Mouse (Mus musculus) lung, embryonic 15.5 days (tissue): ENCODE measurements around the gene Hmg20a. TPM values are rescaled to one million over a fixed set of nuclear protein-coding genes. Genes with fewer than 3 reads are reported as not detected.

Experiments
- ATAC-seq: fragments of 200-750 bp; cut with Nextera tagmentation; 2 replicates; pipeline ENCODE4 v1.8.0; 2017; ENCODE audit warnings: moderate number of reproducible peaks, borderline replicate concordance; ENCODE audit not compliant: low FRiP score, low TSS enrichment; ENCODE audit errors: extremely low read depth
- H3K27ac ChIP-seq: fragments of 300-500 bp; sonication (generic); 2 replicates; pipeline ENCODE4 v1.5.1; 2015; ENCODE audit warnings: moderate library complexity, mild to moderate bottlenecking, inconsistent platforms
- H3K27me3 ChIP-seq: fragments of 300-500 bp; sonication (generic); 2 replicates; pipeline ENCODE4 v1.6.1; 2015; ENCODE audit warnings: inconsistent platforms
- H3K36me3 ChIP-seq: fragments of 300-500 bp; sonication (generic); 2 replicates; pipeline ENCODE4 v1.6.1; 2015; ENCODE audit warnings: inconsistent platforms
- H3K4me1 ChIP-seq: fragments of 300-500 bp; sonication (generic); 2 replicates; pipeline ENCODE4 v1.6.1; 2015; ENCODE audit warnings: inconsistent platforms
- H3K4me2 ChIP-seq: fragments of 300-500 bp; sonication (generic); 2 replicates; pipeline ENCODE4 v1.6.1; 2015; ENCODE audit warnings: inconsistent platforms, mild to moderate bottlenecking, moderate library complexity
- H3K4me3 ChIP-seq: fragments of 300-500 bp; sonication (generic); 2 replicates; pipeline ENCODE4 v1.5.1; 2015; ENCODE audit warnings: mild to moderate bottlenecking, inconsistent platforms
- H3K9ac ChIP-seq: fragments of 300-500 bp; sonication (generic); 2 replicates; pipeline ENCODE4 v1.6.1; 2015; ENCODE audit warnings: inconsistent platforms
- H3K9me3 ChIP-seq: fragments of 300-500 bp; sonication (generic); 2 replicates; pipeline ENCODE4 v1.6.1; 2016; ENCODE audit warnings: inconsistent platforms
- WGBS: fragments of 180-500 bp; shearing (Covaris S2); methylation state at CpG from one replicate; pipeline ENCODE4 v1.1.7; 2015; 5-methylcytosine and 5-hydroxymethylcytosine counted together
- polyA plus RNA-seq: library from polyadenylated mRNA; unstranded; fragments of >200 nt; fragmentation: Nextera tagmentation; extraction: Ambion mirVana; gene quantifications from 2 replicates; pipeline ENCODE4 v1.2.1, GENCODE M21; 2015

Hmg20a gene
- polyA plus RNA-seq, 1 experiment from 2014 or later = 59.9 TPM

DNA sequence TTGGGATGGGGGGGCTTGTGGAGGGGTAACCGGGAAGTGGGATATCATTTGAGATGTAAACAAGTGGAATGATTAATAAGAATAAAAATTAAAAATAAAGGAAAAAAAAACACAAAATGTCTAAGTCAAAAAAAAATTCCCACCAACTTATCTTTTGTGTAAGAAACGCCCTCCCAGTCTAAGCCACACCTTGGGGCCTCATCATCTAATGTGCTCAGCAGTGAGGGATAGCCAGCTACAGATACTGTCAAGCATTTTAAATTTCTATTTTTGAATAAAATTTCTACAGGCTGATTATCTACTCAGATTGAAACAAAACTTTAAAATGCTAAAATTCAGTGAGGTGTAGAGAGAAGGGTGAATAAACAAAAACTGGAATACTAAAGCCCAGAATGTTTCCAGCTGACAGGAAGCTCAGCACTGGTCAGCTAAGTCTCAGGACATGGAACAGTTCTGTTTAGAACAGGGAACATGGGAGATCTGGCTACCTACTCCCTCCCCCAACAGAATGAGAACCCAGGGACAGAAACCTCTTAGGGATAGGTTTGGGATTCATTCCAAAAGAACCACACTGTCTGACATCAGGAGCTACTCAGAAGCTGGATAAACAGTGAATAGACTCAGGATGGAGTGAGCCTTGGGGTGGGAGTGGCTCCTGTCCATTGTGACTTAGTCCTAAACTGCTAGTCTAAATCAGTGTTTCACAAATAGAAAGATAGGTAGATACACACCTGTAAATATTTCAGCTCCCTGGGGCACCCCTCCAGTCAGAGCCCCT, 34.8 kb downstream of the Hmg20a start:
- H3K4me2 ChIP-seq = no peak overlapping the region
- H3K36me3 ChIP-seq = no peaks in the 10 kb centered on the region
- no peaks in the 10 kb centered on the region for H3K9me3 ChIP-seq
- peaks cover 8% of the 10 kb centered on the region; the same call in 1 of the 2 replicates for H3K4me1 ChIP-seq
- H3K27me3 ChIP-seq = no peaks in the 10 kb centered on the region
- 73% methylated on average over 2 of the region's 2 CpGs for WGBS
- no peak overlapping the region for H3K27ac ChIP-seq
- no peak for ATAC-seq
- H3K4me3 ChIP-seq = no peak overlapping the region
- H3K9ac ChIP-seq = no peak overlapping the region

DNA sequence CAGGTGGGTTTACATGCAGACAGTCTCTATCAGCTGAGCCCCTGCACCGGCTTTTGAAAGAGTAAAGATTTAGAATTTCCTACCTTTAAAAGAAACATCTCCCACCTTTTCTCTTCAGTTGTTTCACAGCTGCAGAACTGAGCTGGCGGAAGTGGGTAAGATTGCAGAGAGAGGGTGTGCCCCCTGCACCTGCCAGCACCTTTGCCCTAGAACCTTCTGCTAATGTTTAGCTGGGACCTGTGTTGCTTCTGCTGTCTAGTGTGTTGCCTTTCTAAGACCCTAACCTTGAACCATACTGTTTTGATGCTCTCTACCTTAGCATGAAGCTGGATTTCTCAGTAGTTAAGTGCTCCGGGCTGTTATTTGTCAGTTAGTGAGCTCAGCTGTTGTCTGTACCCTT, 38.0 kb downstream of the Hmg20a start:
- Histone ChIP-seq H3K4me2 (no peak overlapping the region), H3K9me3 (no peaks in the 10 kb centered on the region), H3K4me3 (no peak overlapping the region), H3K36me3 (no peaks in the 10 kb centered on the region), H3K27ac (no peak overlapping the region), H3K4me1 (peaks cover 16% of the 10 kb centered on the region), H3K27me3 (no peaks in the 10 kb centered on the region), H3K9ac (no peak overlapping the region)
- WGBS = 83% methylated on average over 3 of the region's 3 CpGs
- no peak for ATAC-seq

DNA sequence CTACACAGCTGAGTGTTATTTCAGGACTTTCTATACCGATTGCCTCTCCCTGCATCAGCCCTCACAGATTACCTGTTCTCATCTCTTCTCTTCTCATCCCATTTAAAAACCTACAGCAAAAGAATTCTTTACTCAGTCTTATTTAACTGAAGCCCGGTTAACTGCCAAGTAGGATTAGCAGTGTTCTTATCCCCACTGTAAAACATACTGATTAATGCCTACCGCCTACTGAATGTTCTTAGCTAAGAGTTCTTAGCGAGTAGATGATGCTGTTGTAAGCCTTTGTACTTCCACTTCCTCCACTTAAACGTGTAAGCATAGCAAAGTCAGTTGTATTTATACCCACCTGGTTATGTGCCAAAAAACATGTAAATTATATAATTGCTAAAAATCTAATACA, 42.6 kb downstream of the Hmg20a start:
- no peak for ATAC-seq
- no peak overlapping the region for H3K4me3 ChIP-seq
- H3K27ac ChIP-seq = no peak overlapping the region
- WGBS = 68% methylated on average over 5 of the region's 5 CpGs
- H3K27me3 ChIP-seq = no peaks in the 10 kb centered on the region
- H3K4me2 ChIP-seq = no peak overlapping the region
- no peak overlapping the region for H3K9ac ChIP-seq
- no peaks in the 10 kb centered on the region for H3K9me3 ChIP-seq
- no peaks in the 10 kb centered on the region for H3K36me3 ChIP-seq
- peaks cover 42% of the 10 kb centered on the region for H3K4me1 ChIP-seq

DNA sequence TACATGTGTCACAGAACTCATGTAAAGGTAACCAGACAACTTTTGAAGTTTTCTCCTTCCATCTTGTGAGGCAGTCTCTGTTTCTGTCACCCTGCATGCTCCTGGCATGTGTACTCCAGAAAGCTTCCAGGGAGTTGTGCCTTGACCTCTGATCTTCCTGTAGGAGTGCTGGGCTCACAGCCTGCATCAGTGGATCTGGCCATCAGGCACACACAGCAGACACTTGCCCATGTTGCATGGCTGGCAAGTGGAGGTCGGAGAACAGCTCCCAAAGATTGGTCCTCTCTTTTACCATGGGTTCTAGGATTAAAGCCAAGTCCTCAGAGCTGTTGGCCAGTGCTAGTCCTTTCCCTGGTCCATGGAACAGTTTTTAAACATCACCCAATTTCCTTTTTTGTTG, 44.2 kb downstream of the Hmg20a start:
- Histone ChIP-seq H3K4me1 (peaks cover 46% of the 10 kb centered on the region), H3K4me2 (no peak overlapping the region), H3K27ac (peak overlapping the region; percentile 89), H3K36me3 (peaks cover 1% of the 10 kb centered on the region; the same call in 1 of the 2 replicates), H3K27me3 (no peaks in the 10 kb centered on the region), H3K9ac (no peak overlapping the region), H3K9me3 (no peaks in the 10 kb centered on the region), H3K4me3 (no peak overlapping the region)
- WGBS = 75% methylated on average over 1 of the region's 1 CpGs
- ATAC-seq = no peak

DNA sequence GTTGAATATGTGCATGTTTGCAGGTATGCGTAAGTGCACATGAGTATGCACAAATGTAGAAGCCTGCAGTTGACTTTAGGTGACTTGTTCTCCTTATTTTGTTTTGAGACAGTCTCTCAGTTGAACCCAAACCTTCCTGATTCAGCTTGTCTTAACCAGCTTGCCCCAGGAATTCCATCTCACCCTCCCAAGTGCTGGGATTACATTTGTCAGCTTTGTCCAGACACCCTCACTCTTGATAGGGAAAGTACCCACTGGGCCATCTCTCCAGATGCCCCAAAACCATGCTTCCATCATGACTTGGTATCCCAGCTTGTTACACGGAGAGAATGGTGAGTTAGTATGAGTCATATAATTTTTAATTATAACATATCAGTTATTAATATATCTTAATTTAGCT, 44.6 kb downstream of the Hmg20a start:
- Histone ChIP-seq H3K9ac (no peak overlapping the region), H3K4me1 (peaks cover 46% of the 10 kb centered on the region), H3K9me3 (no peaks in the 10 kb centered on the region), H3K27ac (peak overlapping the region; percentile 89), H3K4me2 (no peak overlapping the region), H3K27me3 (no peaks in the 10 kb centered on the region), H3K4me3 (no peak overlapping the region), H3K36me3 (peaks cover 6% of the 10 kb centered on the region)
- no peak for ATAC-seq
- 68% methylated on average over 2 of the region's 2 CpGs for WGBS

DNA sequence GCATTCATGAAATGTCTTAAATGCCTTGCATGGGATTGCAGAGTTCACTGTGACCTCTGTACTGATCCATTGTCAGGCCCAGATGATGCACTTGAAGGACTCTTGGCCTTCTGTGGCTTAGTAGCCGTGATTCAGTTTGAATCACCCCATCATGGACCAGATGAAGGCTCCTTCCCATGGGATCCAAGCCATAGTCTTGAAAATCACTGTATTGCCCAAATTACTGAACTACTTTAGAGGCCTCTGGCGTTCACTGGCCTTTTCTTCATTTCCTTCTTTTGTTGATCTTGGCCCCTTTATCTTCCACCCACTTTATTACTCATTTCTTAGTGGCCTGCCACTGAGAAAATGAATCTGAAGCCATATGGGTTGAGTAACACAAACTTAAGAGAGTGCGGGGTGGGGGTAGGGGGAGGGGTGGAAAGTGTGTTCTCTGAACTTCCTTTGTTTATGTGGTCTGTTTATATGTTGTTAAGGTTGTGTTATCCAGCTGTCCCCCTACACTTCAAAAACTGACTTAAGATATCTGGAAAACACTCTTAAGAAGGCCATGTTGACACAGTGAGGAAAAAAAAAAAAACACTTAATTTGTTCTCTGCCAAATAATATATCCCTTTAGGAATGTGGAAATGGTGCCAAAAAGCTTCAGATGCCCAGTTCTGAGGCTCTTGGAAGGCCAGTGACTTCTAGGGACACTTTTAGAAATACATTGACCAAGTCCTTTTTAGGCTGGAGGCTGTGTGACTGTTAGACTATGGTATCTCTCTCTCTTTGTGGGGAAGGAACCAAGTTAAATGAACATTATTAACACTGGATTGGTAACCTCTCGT, 45.5 kb downstream of the Hmg20a start:
- H3K27ac ChIP-seq = peak overlapping the region; percentile 89
- H3K27me3 ChIP-seq = no peaks in the 10 kb centered on the region
- peaks cover 46% of the 10 kb centered on the region for H3K4me1 ChIP-seq
- no peak overlapping the region for H3K9ac ChIP-seq
- ATAC-seq = peak; percentile 91
- H3K9me3 ChIP-seq = no peaks in the 10 kb centered on the region
- H3K4me2 ChIP-seq = no peak overlapping the region
- 16% methylated on average over 4 of the region's 4 CpGs for WGBS
- no peak overlapping the region for H3K4me3 ChIP-seq
- H3K36me3 ChIP-seq = peaks cover 7% of the 10 kb centered on the region

DNA sequence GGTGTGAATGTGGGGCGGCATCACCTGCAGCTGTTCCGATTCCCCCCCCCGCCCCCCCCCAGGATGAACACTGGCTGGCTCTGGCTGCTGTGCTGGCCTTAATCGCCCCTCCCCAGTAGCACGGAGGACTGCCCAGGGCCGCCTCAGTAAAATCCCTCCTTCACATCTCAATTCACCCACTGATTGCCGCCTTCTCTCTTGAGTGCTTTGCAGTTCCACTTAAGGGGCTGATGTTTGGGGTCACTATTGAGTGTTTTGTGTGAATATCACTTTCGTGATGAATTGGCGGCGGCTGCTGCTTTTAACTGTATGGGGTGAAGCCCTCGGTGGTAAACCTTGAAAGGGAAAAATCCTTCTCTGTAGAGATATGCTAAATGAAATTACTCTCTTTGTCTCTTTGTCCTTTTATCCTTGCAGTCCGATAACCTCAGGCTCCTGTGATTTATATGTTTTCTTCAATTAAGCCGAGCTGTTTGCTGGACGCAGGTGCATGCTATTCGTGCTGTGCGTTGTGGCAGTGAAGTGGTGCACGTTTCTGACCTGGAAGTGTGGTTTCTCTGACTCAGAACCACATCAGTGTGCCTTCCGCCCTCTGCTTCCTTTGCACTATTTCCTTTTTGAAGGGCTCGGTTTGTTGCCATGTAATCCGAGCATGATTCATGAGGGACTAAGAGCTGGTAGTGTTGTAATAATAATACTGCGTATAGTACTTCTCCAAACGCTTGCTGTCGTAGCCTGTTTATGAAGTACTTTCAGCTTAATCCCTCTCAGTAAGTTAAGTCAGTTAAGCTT, 46.6 kb downstream of the Hmg20a start:
- peak overlapping the region; percentile 30 for H3K4me2 ChIP-seq
- H3K9ac ChIP-seq = no peak overlapping the region

DNA sequence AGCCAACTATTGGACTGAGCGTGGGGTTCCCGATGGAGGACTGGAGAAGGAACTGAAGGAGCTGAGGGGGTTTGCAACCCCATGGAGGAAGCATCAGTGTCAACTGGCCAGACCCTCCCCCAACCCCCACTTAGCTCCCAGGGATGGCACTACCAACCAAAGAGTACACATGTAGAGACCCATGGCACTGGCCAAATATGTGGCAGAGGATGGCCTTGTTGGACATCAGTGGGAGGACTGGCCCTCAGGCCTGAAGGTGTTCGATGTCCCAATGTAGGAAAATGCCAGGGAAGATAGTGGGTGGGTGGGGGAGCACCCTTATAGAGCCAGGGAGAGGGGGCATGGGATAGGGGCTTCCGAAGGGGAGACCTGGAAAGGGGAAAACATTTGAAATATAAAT, 47.8 kb downstream of the Hmg20a start:
- no peak overlapping the region for H3K4me3 ChIP-seq
- no peak overlapping the region for H3K9ac ChIP-seq
- H3K36me3 ChIP-seq = peaks cover 7% of the 10 kb centered on the region
- H3K4me1 ChIP-seq = peaks cover 58% of the 10 kb centered on the region
- peak overlapping the region; percentile 89 for H3K27ac ChIP-seq
- WGBS = 92% methylated on average over 4 of the region's 4 CpGs
- H3K27me3 ChIP-seq = no peaks in the 10 kb centered on the region
- H3K4me2 ChIP-seq = no peak overlapping the region
- no peaks in the 10 kb centered on the region for H3K9me3 ChIP-seq
- no peak for ATAC-seq

More for the DNA sequence above, 46.6 kb downstream of the Hmg20a start:
- Histone ChIP-seq H3K27ac (peak overlapping the region; percentile 89), H3K4me3 (no peak overlapping the region), H3K4me1 (peaks cover 47% of the 10 kb centered on the region), H3K27me3 (no peaks in the 10 kb centered on the region), H3K9me3 (no peaks in the 10 kb centered on the region), H3K36me3 (peaks cover 7% of the 10 kb centered on the region)
- WGBS = 13% methylated on average over 23 of the region's 23 CpGs
- no peak for ATAC-seq

DNA sequence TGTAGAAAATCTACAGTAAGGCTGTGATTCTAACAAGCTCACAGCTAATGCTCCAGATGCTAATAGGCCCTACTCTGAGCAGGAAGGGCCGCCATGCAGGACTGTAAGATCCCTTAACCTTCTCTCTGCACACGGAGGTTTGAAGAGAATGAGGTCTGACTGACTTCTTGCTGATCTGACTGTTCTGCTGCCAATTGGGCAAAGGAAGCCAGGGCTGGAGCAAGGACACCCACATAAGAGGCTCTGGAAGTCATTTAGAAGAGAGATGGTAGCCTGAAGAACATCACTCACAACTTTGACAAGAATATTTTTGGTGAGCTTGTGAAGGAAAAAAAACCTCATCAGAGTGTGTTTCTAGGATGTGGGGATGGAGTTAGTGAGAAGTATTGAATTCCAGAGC, 51.2 kb downstream of the Hmg20a start:
- Histone ChIP-seq H3K36me3 (peaks cover 15% of the 10 kb centered on the region), H3K4me2 (no peak overlapping the region)

DNA sequence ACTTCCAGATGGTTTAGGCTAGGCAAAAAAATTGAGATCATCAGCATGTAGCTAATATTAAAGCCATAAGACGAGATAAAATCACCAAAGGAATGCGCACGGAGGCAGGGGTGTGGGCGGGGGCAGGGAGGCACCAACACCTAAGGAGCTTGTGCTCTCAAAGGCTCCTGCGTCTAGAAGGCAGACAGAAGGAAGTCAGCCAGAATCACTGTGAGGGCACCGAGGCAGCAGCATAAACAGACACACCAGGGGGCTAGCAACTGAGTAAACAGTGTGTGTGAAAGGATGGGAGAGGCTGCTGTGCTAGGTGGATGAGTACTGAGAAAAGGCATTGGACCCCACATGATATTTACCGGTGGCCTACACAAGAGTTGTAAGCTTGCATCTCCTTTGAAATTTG, 51.9 kb downstream of the Hmg20a start:
- Histone ChIP-seq H3K9ac (no peak overlapping the region), H3K4me1 (peaks cover 33% of the 10 kb centered on the region), H3K27ac (peak overlapping the region; percentile 38), H3K36me3 (peaks cover 21% of the 10 kb centered on the region), H3K4me3 (no peak overlapping the region), H3K27me3 (no peaks in the 10 kb centered on the region), H3K4me2 (no peak overlapping the region), H3K9me3 (no peaks in the 10 kb centered on the region)
- 19% methylated on average over 7 of the region's 7 CpGs for WGBS
- ATAC-seq = no peak

More for the DNA sequence above, 51.2 kb downstream of the Hmg20a start:
- no peak overlapping the region for H3K9ac ChIP-seq
- ATAC-seq = no peak
- H3K27ac ChIP-seq = peak overlapping the region; percentile 38
- no peaks in the 10 kb centered on the region for H3K9me3 ChIP-seq
- no peaks in the 10 kb centered on the region for H3K27me3 ChIP-seq
- WGBS = 47% methylated on average over 2 of the region's 2 CpGs
- peaks cover 39% of the 10 kb centered on the region for H3K4me1 ChIP-seq
- H3K4me3 ChIP-seq = no peak overlapping the region

DNA sequence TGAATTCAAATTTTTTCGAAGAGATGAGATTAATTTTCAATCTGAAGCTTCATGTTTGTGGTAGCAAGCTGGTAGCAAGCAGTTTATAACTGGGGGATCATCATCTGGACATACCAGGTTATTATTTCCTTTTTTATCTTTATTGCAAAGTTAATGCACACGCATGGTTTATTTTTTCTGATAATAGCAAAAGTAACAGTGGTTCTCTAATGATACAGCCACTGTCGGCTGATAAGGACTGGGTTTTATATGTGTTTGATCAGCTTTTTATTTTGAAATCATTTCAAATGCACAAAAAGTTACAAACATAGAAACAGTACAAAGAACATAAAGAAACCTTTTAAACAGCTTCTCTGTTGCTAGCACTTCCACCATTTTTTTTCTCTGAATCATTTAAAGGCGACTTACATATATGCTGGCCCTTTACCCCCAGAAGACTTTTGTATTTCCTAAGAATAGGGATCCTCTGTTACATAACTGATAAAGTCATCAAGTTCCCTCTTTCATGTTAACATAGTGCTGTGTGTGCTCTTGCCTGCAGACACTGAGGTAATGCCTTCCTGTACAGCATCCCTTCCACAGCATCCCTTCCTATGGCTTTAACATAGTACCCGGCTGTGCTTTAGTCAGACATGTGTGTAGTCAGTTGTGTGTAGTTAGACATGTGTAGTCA, 60.7 kb downstream of the Hmg20a start:
- Histone ChIP-seq H3K4me1 (no peaks in the 10 kb centered on the region), H3K9ac (no peak overlapping the region), H3K4me2 (no peak overlapping the region), H3K9me3 (no peaks in the 10 kb centered on the region), H3K36me3 (peaks cover 16% of the 10 kb centered on the region), H3K27ac (no peak overlapping the region), H3K4me3 (no peak overlapping the region), H3K27me3 (no peaks in the 10 kb centered on the region)
- WGBS = 77% methylated on average over 5 of the region's 5 CpGs
- no peak for ATAC-seq
